Mouse (Mus musculus) myocyte (in vitro differentiated cells): ENCODE measurements around the gene Klhl18.

Experiments used
- POLR2A ChIP-seq: IDR thresholded peaks from one replicate; pipeline ENCODE4 v1.6.1; 2011; ENCODE audit warnings: low read depth, mild to moderate bottlenecking, control low read depth, moderate library complexity; ENCODE audit not compliant: insufficient read length
- TCF12 ChIP-seq: IDR thresholded peaks from one replicate; pipeline ENCODE4 v1.6.1; 2011; ENCODE audit warnings: mild to moderate bottlenecking, control low read depth; ENCODE audit not compliant: poor library complexity, insufficient read depth, severe bottlenecking
- USF1 ChIP-seq: IDR thresholded peaks from one replicate; pipeline ENCODE4 v1.6.1; 2011; ENCODE audit warnings: low read depth, mild to moderate bottlenecking, control low read depth, moderate library complexity

GRCm38 (mm10) chr9:110384369-110384929, 92.0 kb downstream of the Klhl18 start:
- TF ChIP-seq USF1 (no peak), TCF12 (no peak), POLR2A (no peak)
